Mouse (Mus musculus) Patski (cell line): ENCODE measurements around the gene Eme2. TPM values are rescaled to one million over a fixed set of nuclear protein-coding genes. Genes with fewer than 3 reads are reported as not detected.
"Not testable (repeated sequence)": the region's sequence is repeated elsewhere in the genome, so short reads cannot be mapped to it uniquely, and the experiment has no call there.

ENCODE experiments used
- ATAC-seq: fragments of 100-300 bp; one replicate; pipeline ENCODE4 v1.8.0; 2021
- CTCF ChIA-PET: fragments of 350-600 bp; sonication (Branson Sonifier 250); formaldehyde crosslinking; loops from one replicate; lab custom pipeline; 2022; ENCODE audit warnings: inconsistent platforms; lab: Charles Lee
- POLR2A ChIA-PET: fragments of 350-600 bp; sonication (Branson Sonifier 250); formaldehyde crosslinking; loops from one replicate; lab custom pipeline; 2022; ENCODE audit warnings: antibody characterized with exemption, inconsistent platforms; lab: Charles Lee
- DNase-seq: peaks from one replicate; pipeline ENCODE4 v3.0.0-alpha.2; 2011; ENCODE audit warnings: low read depth, low spot score
- H3K27me3 ChIP-seq: fragments of 371-371 bp; one replicate; pipeline ENCODE4 v1.5.1; 2021
- CTCF ChIP-seq: fragments of 100-300 bp; IDR thresholded peaks from one replicate; pipeline ENCODE4 v1.5.1; 2021
- in situ Hi-C: fragments of 300-500 bp; cut with MboI; formaldehyde crosslinking; loops from 3 replicates; pipeline ENCODE4 v1.11.1; 2018; ENCODE audit warnings: low pct_unique_long_range_greater_than_20kb, mixed read lengths
- polyA plus RNA-seq: library from polyadenylated mRNA; unstranded; gene quantifications from one replicate; pipeline ENCODE4 v1.2.3, GENCODE M21; 2021

Gene Eme2
- polyA plus RNA-seq = 21.4 TPM

GRCm38 (mm10) chr17:24894995-24895547, at the start of gene Eme2, which contains the start of gene Mrps34:
Eme2 (minus strand) TSS chr17:24895087.
Mrps34 (plus strand) TSS chr17:24895116.
- CTCF ChIA-PET = no interaction called here
- ATAC-seq (peak; percentile 28), DNase-seq (peak; percentile 42)
- in situ Hi-C loops = no loop called here
- TF ChIP-seq CTCF = no peak
- POLR2A ChIA-PET = interaction anchor here (0.8 to 1.4 kb wide), 5 partner anchors 18 to 71 kb away, joined by 3 to 4 read pairs (median 4); no protein-coding TSS in a partner anchor
- no peaks in the 10 kb centered on the region for H3K27me3 ChIP-seq

GRCm38 (mm10) chr17:24943589-24943988, 48.7 kb upstream of the Eme2 start:
- DNase-seq, H3K27me3 ChIP-seq, ATAC-seq, in situ Hi-C loops, POLR2A ChIA-PET: not testable (repeated sequence)
- CTCF ChIA-PET = interaction anchor here (1.4 kb wide), 1 partner anchor 11 kb away, joined by 3 read pairs; no protein-coding TSS in a partner anchor

GRCm38 (mm10) chr17:24943036-24943435, 48.1 kb upstream of the Eme2 start:
- H3K27me3 ChIP-seq = no peaks in the 10 kb centered on the region
- no peak for TF ChIP-seq CTCF
- ChIA-PET POLR2A (no interaction called here), CTCF (interaction anchor here (0.7 to 1.0 kb wide), 3 partner anchors 7 to 38 kb away, joined by 3 read pairs; no protein-coding TSS in a partner anchor)
- DNase-seq = no peak
- no peak for ATAC-seq
- in situ Hi-C loops = no loop called here

GRCm38 (mm10) chr17:24942453-24942852, 47.6 kb upstream of the Eme2 start:
- in situ Hi-C loops, DNase-seq, H3K27me3 ChIP-seq, POLR2A ChIA-PET: not testable (repeated sequence)
- CTCF ChIA-PET = interaction anchor here (0.7 to 1.0 kb wide), 4 partner anchors 8 to 39 kb away, joined by 3 to 6 read pairs (median 3); no protein-coding TSS in a partner anchor
- TF ChIP-seq CTCF = peak; percentile 73
- ATAC-seq = peak; percentile 57

- in situ Hi-C loops = loop anchor here (5.0 kb wide), 1 partner anchor 80 kb away; the partner anchor contains the start of genes Cramp1l and Ift140
- CTCF ChIA-PET = interaction anchor here (1.6 kb wide), 1 partner anchor 23 kb away, joined by 3 read pairs; the partner anchor contains the start of gene Jpt2
- POLR2A ChIA-PET = interaction anchor here (0.6 kb wide), 1 partner anchor 126 kb away, joined by 3 read pairs; no protein-coding TSS in a partner anchor
- TF ChIP-seq CTCF = no peak
- no peaks in the 10 kb centered on the region for H3K27me3 ChIP-seq
- DNase-seq (no peak), ATAC-seq (no peak)
Observed at GRCm38 (mm10) chr17:24937266-24937665, 42.4 kb upstream of the Eme2 start.

- H3K27me3 ChIP-seq = no peaks in the 10 kb centered on the region
- DNase-seq (no peak), ATAC-seq (peak; percentile 72)
- POLR2A ChIA-PET = interaction anchor here (0.9 to 1.0 kb wide), 2 partner anchors 10 to 46 kb away, joined by 3 to 4 read pairs; no protein-coding TSS in a partner anchor
- in situ Hi-C loops = loop anchor here (5.0 kb wide), 1 partner anchor 81 kb away; the partner anchor contains the start of genes Cramp1l and Ift140
- TF ChIP-seq CTCF = peak; percentile 62
- CTCF ChIA-PET = interaction anchor here (1.6 kb wide), 1 partner anchor 24 kb away, joined by 3 read pairs; the partner anchor contains the start of gene Jpt2
Observed at GRCm38 (mm10) chr17:24936259-24937237, 41.7 kb upstream of the Eme2 start, which contains the start of gene Mapk8ip3. Mapk8ip3 (minus strand) TSS chr17:24936977.

- TF ChIP-seq CTCF = no peak
- ATAC-seq (no peak), DNase-seq (no peak)
- ChIA-PET CTCF (interaction anchor here (0.8 to 1.5 kb wide), 2 partner anchors 16 to 18 kb away, joined by 3 to 4 read pairs; no protein-coding TSS in a partner anchor), POLR2A (interaction anchor here (0.9 to 1.0 kb wide), 2 partner anchors 9 to 45 kb away, joined by 3 to 4 read pairs; no protein-coding TSS in a partner anchor)
- H3K27me3 ChIP-seq = no peaks in the 10 kb centered on the region
- in situ Hi-C loops = loop anchor here (5.0 kb wide), 1 partner anchor 82 kb away; the partner anchor contains the start of genes Cramp1l and Ift140
Observed at GRCm38 (mm10) chr17:24935666-24936065, 40.8 kb upstream of the Eme2 start.

GRCm38 (mm10) chr17:24934926-24935325, 40.0 kb upstream of the Eme2 start:
- ChIA-PET POLR2A (interaction anchor here (1.3 kb wide), 1 partner anchor 40 kb away, joined by 4 read pairs; the partner anchor contains the start of genes Eme2 and Mrps34), CTCF (interaction anchor here (0.8 to 1.5 kb wide), 3 partner anchors 14 to 18 kb away, joined by 3 to 4 read pairs (median 3); no protein-coding TSS in a partner anchor)
- in situ Hi-C loops = loop anchor here (5.0 kb wide), 1 partner anchor 82 kb away; the partner anchor contains the start of genes Cramp1l and Ift140
- DNase-seq (no peak), ATAC-seq (peak; percentile 33)
- no peak for TF ChIP-seq CTCF
- H3K27me3 ChIP-seq = no peaks in the 10 kb centered on the region

- TF ChIP-seq CTCF = no peak
- H3K27me3 ChIP-seq = no peaks in the 10 kb centered on the region
- ATAC-seq = no peak
- ChIA-PET CTCF (interaction anchor here (1.8 kb wide), 1 partner anchor 30 kb away, joined by 5 read pairs; no protein-coding TSS in a partner anchor), POLR2A (no interaction called here)
- in situ Hi-C loops = no loop called here
- no peak for DNase-seq
Observed at GRCm38 (mm10) chr17:24933163-24933562, 38.3 kb upstream of the Eme2 start.
